Mouse (Mus musculus) myocyte (in vitro differentiated cells): ENCODE measurements at regions not wholly inside any gene's neighbourhood (a gene's known extent, or its start where the extent isn't known, plus 50 kb on each side); places are given as distances from the start of the nearest gene placed in this dataset.

ENCODE experiments used
- H3K27me3 ChIP-seq: one replicate; pipeline ENCODE4 v1.6.1; 2011; ENCODE audit not compliant: control insufficient read depth, insufficient read depth, insufficient read length
- H3K36me3 ChIP-seq: one replicate; pipeline ENCODE4 v1.6.1; 2011; ENCODE audit not compliant: control insufficient read depth, insufficient read depth
- H3K4me2 ChIP-seq: one replicate; pipeline ENCODE4 v1.6.1; 2011; ENCODE audit warnings: low read depth, control low read depth
- H3K4me3 ChIP-seq: one replicate; pipeline ENCODE4 v1.5.1; 2011; ENCODE audit warnings: mild to moderate bottlenecking, control low read depth, moderate library complexity
- H3K79me2 ChIP-seq: one replicate; pipeline ENCODE4 v1.6.1; 2011; ENCODE audit not compliant: control insufficient read depth, insufficient read depth
- H3ac ChIP-seq: one replicate; pipeline ENCODE4 v1.6.1; 2011; ENCODE audit not compliant: control insufficient read depth, insufficient read length
- CEBPB ChIP-seq: IDR thresholded peaks from 2 replicates; pipeline ENCODE4 v1.6.1; 2011; ENCODE audit warnings: mild to moderate bottlenecking, moderate library complexity; ENCODE audit not compliant: poor library complexity, insufficient read depth, severe bottlenecking
- E2F4 ChIP-seq: IDR thresholded peaks from one replicate; pipeline ENCODE4 v1.6.1; 2011; ENCODE audit warnings: mild to moderate bottlenecking, control low read depth, moderate library complexity; ENCODE audit not compliant: insufficient read depth
- MAX ChIP-seq: IDR thresholded peaks from one replicate; pipeline ENCODE4 v1.6.1; 2011; ENCODE audit warnings: low read depth, mild to moderate bottlenecking, control low read depth
- MYOD1 ChIP-seq, 3 experiments: IDR thresholded peaks; one replicate each; pipeline ENCODE4 v1.6.1; 2011; ENCODE audit warnings: control low read depth in 2 of 3, low read depth in 2 of 3, mild to moderate bottlenecking in 2 of 3, moderate library complexity in 1 of 3; ENCODE audit not compliant: insufficient read length in 2 of 3, control insufficient read depth in 1 of 3
- MYOG ChIP-seq, 3 experiments: IDR thresholded peaks; one replicate each; pipeline ENCODE4 v1.6.1; 2011; ENCODE audit warnings: control low read depth in 2 of 3, low read depth in 2 of 3, mild to moderate bottlenecking in 2 of 3; ENCODE audit not compliant: insufficient read length in 2 of 3, control insufficient read depth in 1 of 3, insufficient read depth in 1 of 3
- POLR2A ChIP-seq: IDR thresholded peaks from one replicate; pipeline ENCODE4 v1.6.1; 2011; ENCODE audit warnings: low read depth, mild to moderate bottlenecking, control low read depth, moderate library complexity; ENCODE audit not compliant: insufficient read length
- POLR2AphosphoS2 ChIP-seq: IDR thresholded peaks from one replicate; pipeline ENCODE4 v1.6.1; 2011; ENCODE audit warnings: low read depth, control low read depth; ENCODE audit not compliant: insufficient read length
- REST ChIP-seq: IDR thresholded peaks from one replicate; pipeline ENCODE4 v1.6.1; 2011; ENCODE audit warnings: mild to moderate bottlenecking, control low read depth, moderate library complexity; ENCODE audit not compliant: insufficient read depth, insufficient read length
- SRF ChIP-seq: IDR thresholded peaks from one replicate; pipeline ENCODE4 v1.6.1; 2011; ENCODE audit warnings: low read depth; ENCODE audit not compliant: control insufficient read depth, insufficient read length
- TCF12 ChIP-seq: IDR thresholded peaks from one replicate; pipeline ENCODE4 v1.6.1; 2011; ENCODE audit warnings: mild to moderate bottlenecking, control low read depth; ENCODE audit not compliant: poor library complexity, insufficient read depth, severe bottlenecking
- TCF3 ChIP-seq: IDR thresholded peaks from one replicate; pipeline ENCODE4 v1.6.1; 2011; ENCODE audit warnings: low read depth, control low read depth; ENCODE audit not compliant: insufficient read length
- USF1 ChIP-seq: IDR thresholded peaks from one replicate; pipeline ENCODE4 v1.6.1; 2011; ENCODE audit warnings: low read depth, mild to moderate bottlenecking, control low read depth, moderate library complexity

DNA sequence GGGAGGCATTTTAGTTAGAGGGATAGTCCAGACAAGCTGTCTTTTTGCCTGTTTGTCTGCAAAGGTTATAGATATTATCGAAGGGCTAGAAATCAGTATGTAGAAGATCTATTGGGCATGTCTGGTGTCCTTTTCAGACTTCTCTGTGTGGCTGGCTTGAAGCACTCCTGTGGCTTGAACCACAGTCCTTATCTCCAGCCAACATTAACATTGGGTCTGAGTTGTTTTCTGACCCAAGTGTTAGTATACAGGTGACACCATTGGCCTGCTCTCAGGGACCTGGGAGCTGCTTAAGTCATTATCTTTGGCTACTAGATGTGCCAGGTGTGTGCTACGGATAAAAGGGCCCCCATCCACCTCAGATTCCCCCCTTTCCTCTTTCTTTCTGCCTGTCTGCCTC is 223.3 kb downstream of the Icos start:
- Histone ChIP-seq H3K79me2 (no peaks in the 10 kb centered on the region), H3K4me2 (no peak overlapping the region), H3ac (no peak overlapping the region), H3K27me3 (no peaks in the 10 kb centered on the region), H3K4me3 (no peak overlapping the region), H3K36me3 (no peaks in the 10 kb centered on the region)
- TF ChIP-seq MYOD1 (IDR thresholded peaks at IDR 0.05; ENCODE audit: control insufficient read depth in 1 of 3, insufficient read length in 2 of 3, low read depth in 2 of 3) = no peak
- TF ChIP-seq SRF = no peak
- no peak for TF ChIP-seq USF1
- no peak for TF ChIP-seq REST
- TF ChIP-seq MYOG (IDR thresholded peaks at IDR 0.05; ENCODE audit: control insufficient read depth in 1 of 3, insufficient read depth in 1 of 3, insufficient read length in 2 of 3, low read depth in 2 of 3) = no peak
- no peak for TF ChIP-seq POLR2A

- no peak overlapping the region for H3K4me3 ChIP-seq
- no peak overlapping the region for H3K4me2 ChIP-seq
- TF ChIP-seq POLR2A = no peak
- no peak for TF ChIP-seq MAX
- TF ChIP-seq REST = no peak
- no peak for TF ChIP-seq MYOD1 (IDR thresholded peaks at IDR 0.05; ENCODE audit: control insufficient read depth in 1 of 3, insufficient read length in 2 of 3, low read depth in 2 of 3)
- no peak for TF ChIP-seq TCF3
- TF ChIP-seq CEBPB = no peak
- no peak for TF ChIP-seq MYOG (IDR thresholded peaks at IDR 0.05; ENCODE audit: control insufficient read depth in 1 of 3, insufficient read depth in 1 of 3, insufficient read length in 2 of 3, low read depth in 2 of 3)
- no peak for TF ChIP-seq USF1
- TF ChIP-seq SRF = no peak
- no peak for TF ChIP-seq POLR2AphosphoS2
- TF ChIP-seq E2F4 = no peak
- TF ChIP-seq TCF12 = no peak
These were observed 224.4 kb downstream of the Icos start for GRCm38 (mm10) chr1:61202079-61202478.

DNA sequence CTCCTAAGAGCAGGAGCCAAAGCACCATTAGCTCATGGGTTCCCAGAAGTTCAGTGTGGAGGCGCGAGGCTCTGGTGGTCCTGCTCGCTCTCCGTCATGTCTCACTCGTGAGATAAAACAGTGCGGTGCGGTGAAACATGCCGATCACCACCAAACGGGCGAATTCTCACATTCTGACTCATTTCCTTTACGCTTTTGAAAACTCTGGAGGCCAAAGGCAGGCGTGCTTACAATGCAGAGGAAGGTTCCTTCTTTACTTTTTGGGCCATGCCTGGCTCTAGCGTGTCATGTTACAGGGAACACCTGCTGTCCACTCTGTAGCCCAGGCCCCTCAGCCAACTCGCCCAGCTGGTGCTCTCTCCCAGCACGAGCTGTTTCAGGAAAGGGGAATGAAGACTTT is 225.4 kb downstream of the Icos start:
- Histone ChIP-seq H3K27me3 (no peaks in the 10 kb centered on the region), H3K79me2 (no peaks in the 10 kb centered on the region), H3K4me2 (no peak overlapping the region), H3ac (no peak overlapping the region), H3K36me3 (no peaks in the 10 kb centered on the region), H3K4me3 (no peak overlapping the region)
- TF ChIP-seq REST (no peak), MYOD1 (IDR thresholded peaks at IDR 0.05; ENCODE audit: control insufficient read depth in 1 of 3, insufficient read length in 2 of 3, low read depth in 2 of 3) (peak in 2 of 3 experiments; percentile 63 to 76), MYOG (IDR thresholded peaks at IDR 0.05; ENCODE audit: control insufficient read depth in 1 of 3, insufficient read depth in 1 of 3, insufficient read length in 2 of 3, low read depth in 2 of 3) (peak in 2 of 3 experiments; percentile 50 to 67), TCF3 (no peak)

More at GRCm38 (mm10) chr1:61202079-61202478, 224.4 kb downstream of the Icos start:
- Histone ChIP-seq H3K27me3 (no peaks in the 10 kb centered on the region), H3K79me2 (no peaks in the 10 kb centered on the region), H3K36me3 (no peaks in the 10 kb centered on the region), H3ac (no peak overlapping the region)

DNA sequence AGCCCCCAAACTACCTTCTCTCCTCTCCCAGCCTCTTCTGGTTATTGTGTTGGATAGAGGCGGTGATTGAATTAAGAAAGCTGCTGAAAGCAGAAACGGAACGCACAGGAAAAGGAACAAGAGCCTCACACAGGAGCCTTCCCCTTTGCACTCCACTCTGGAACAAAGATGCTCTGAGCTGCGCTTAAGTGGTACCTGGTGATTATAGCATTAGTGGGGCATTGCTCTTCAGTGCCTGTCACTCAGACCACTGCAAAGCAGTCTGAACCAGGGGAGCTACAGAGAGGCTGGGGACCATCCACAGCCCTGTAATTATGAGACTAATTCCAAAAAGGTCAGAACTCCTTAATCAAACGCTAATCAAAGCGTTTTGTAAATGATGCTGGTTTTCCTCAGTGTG is 225.9 kb downstream of the Icos start:
- H3K36me3 ChIP-seq = no peaks in the 10 kb centered on the region
- no peaks in the 10 kb centered on the region for H3K27me3 ChIP-seq
- H3K79me2 ChIP-seq = no peaks in the 10 kb centered on the region
- no peak for TF ChIP-seq USF1
- no peak for TF ChIP-seq MAX
- no peak overlapping the region for H3ac ChIP-seq
- no peak overlapping the region for H3K4me3 ChIP-seq
- no peak overlapping the region for H3K4me2 ChIP-seq

- Histone ChIP-seq H3K4me2 (no peak overlapping the region), H3K79me2 (no peaks in the 10 kb centered on the region), H3K27me3 (no peaks in the 10 kb centered on the region), H3ac (no peak overlapping the region), H3K36me3 (no peaks in the 10 kb centered on the region), H3K4me3 (no peak overlapping the region)
- TF ChIP-seq MAX (no peak), USF1 (no peak), POLR2AphosphoS2 (no peak), MYOG (IDR thresholded peaks at IDR 0.05; ENCODE audit: control insufficient read depth in 1 of 3, insufficient read depth in 1 of 3, insufficient read length in 2 of 3, low read depth in 2 of 3) (no peak), POLR2A (no peak), E2F4 (no peak)
These were observed 227.4 kb downstream of the Icos start for GRCm38 (mm10) chr1:61205137-61205536.

- Histone ChIP-seq H3ac (no peak overlapping the region), H3K4me3 (no peak overlapping the region), H3K36me3 (no peaks in the 10 kb centered on the region), H3K4me2 (no peak overlapping the region), H3K79me2 (no peaks in the 10 kb centered on the region), H3K27me3 (no peaks in the 10 kb centered on the region)
- TF ChIP-seq MAX = no peak
- no peak for TF ChIP-seq MYOG (IDR thresholded peaks at IDR 0.05; ENCODE audit: control insufficient read depth in 1 of 3, insufficient read depth in 1 of 3, insufficient read length in 2 of 3, low read depth in 2 of 3)
- no peak for TF ChIP-seq SRF
- no peak for TF ChIP-seq E2F4
- TF ChIP-seq TCF12 = no peak
- no peak for TF ChIP-seq USF1
- TF ChIP-seq REST = no peak
- no peak for TF ChIP-seq TCF3
- TF ChIP-seq POLR2A = no peak
- TF ChIP-seq CEBPB = no peak
- TF ChIP-seq POLR2AphosphoS2 = no peak
- no peak for TF ChIP-seq MYOD1 (IDR thresholded peaks at IDR 0.05; ENCODE audit: control insufficient read depth in 1 of 3, insufficient read length in 2 of 3, low read depth in 2 of 3)
These were observed 229.2 kb downstream of the Icos start for GRCm38 (mm10) chr1:61206861-61207380.
